Mouse (Mus musculus) cortical plate, adult 2 months (tissue): ENCODE measurements around the gene Cactin.

Source experiments
- CTCF ChIP-seq: fragments of 200-500 bp; IDR thresholded peaks from 2 replicates; pipeline ENCODE4 v1.5.1; 2011; ENCODE audit warnings: mild to moderate bottlenecking, control low read depth, low read length; ENCODE audit not compliant: insufficient read depth; ENCODE audit errors: extremely low read depth
- POLR2A ChIP-seq: fragments of 200-500 bp; IDR thresholded peaks from 2 replicates; pipeline ENCODE4 v1.6.1; 2011; ENCODE audit warnings: mild to moderate bottlenecking, low read length, control low read depth; ENCODE audit not compliant: insufficient read depth; ENCODE audit errors: extremely low read depth

DNA sequence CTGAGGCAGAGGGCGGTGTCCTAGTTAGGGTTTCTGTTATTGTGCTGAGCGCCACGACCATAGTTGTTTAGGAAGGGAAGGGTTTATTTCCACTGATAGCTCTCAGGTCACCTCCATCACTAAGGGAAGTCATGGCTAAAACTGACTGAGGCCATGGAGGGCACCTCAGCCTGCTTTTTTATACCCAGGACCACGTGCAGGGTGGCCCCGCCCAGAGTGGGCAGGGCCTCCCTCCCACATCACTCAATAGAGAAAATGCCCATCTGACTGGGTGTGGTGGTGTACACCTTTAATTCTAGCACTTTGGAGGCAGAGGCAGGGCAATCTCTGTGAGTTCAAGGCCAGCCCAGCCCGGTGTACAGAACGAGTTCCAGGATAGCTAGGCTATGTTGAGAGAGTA lies 6.7 kb upstream of the Cactin start:
- TF ChIP-seq POLR2A: no peak
- TF ChIP-seq CTCF: no peak
